ENCODE assay signal across 15 mouse cellular contexts in genomic region chr4:81960552-81961534, GRCm38 (mm10).
DNase-seq lines count a peak whose midpoint lies in the region; ATAC-seq lines count a peak whose summit lies in the region.
"Had no signal": no experiment of that assay in that cellular context is flagged by ENCODE, and none has a peak within 500 bp of the region (broad histone marks: within the 10 kb centered on the region; RNA-seq: fewer than 3 reads in every experiment).

No protein-coding gene starts in this region.

- H3K27ac ChIP-seq in forebrain, embryonic 16.5 days (ENCODE audit: low read length) = peak overlapping the region; percentile 62; the same call in 1 of the 2 replicates
- H3K27ac ChIP-seq: limb, embryonic 13.5 days; liver, embryonic 15.5 days; stomach, postnatal 0 days had no signal

- H3K4me2 ChIP-seq in forebrain, embryonic 16.5 days (ENCODE audit: low read length) = peak overlapping the region; percentile 25; the same call in 1 of the 2 replicates
- H3K4me2 ChIP-seq: limb, embryonic 13.5 days; liver, embryonic 15.5 days had no signal

- H3K4me3 ChIP-seq in forebrain, embryonic 16.5 days (replicated peaks; ENCODE audit: low read length) = no peak overlapping the region
- H3K4me3 ChIP-seq: limb, embryonic 13.5 days; liver, embryonic 15.5 days had no signal

- no peaks in the 10 kb centered on the region for H3K27me3 ChIP-seq in forebrain, embryonic 16.5 days (replicated peaks; ENCODE audit: control insufficient read depth, insufficient read depth, low read length)
- H3K27me3 ChIP-seq: limb, embryonic 13.5 days; liver, embryonic 15.5 days had no signal

- no peaks in the 10 kb centered on the region for H3K9me3 ChIP-seq in forebrain, embryonic 16.5 days (ENCODE audit: control insufficient read depth, low read length)
- H3K9me3 ChIP-seq: limb, embryonic 13.5 days; liver, embryonic 15.5 days had no signal

- peak; percentile 72 for ATAC-seq in forebrain, embryonic 16.5 days

- no peak overlapping the region for H3K9ac ChIP-seq in forebrain, embryonic 16.5 days (replicated peaks; ENCODE audit: low read depth, low read length)
- H3K9ac ChIP-seq: limb, embryonic 13.5 days; liver, embryonic 15.5 days had no signal

- peak; percentile 14 for DNase-seq in layer of hippocampus, postnatal 14 days (ENCODE audit: low spot score in 2 of 2)
- no peak for DNase-seq in layer of hippocampus, adult 9-10 months (ENCODE audit: low spot score)
- peak; percentile 37 to 56 for DNase-seq in cerebellum, adult 18-20 months
- DNase-seq in cerebellum, postnatal 14 days = peak; percentile 33 to 68
- no peak for DNase-seq in ovary, postnatal 10 days (ENCODE audit: low spot score)
- no peak for DNase-seq in heart, postnatal 25 days (ENCODE audit: low spot score)
- DNase-seq: heart, adult 11 months; lung, postnatal 14 days; right cerebral cortex, postnatal 14 days; thymus, postnatal 25 days had no signal

- peaks cover 11% of the 10 kb centered on the region for H3K4me1 ChIP-seq in forebrain, embryonic 16.5 days (replicated peaks; ENCODE audit: control insufficient read depth, insufficient read depth, low read length)
- H3K4me1 ChIP-seq: liver, embryonic 15.5 days had no signal

- intact Hi-C loops in heart, postnatal 25 days (cut with DNase I) = no loop called here

- WGBS in forebrain, embryonic 16.5 days = 30% methylated on average over 16 of the region's 16 CpGs

- H3K36me3 ChIP-seq in forebrain, embryonic 16.5 days (ENCODE audit: control insufficient read depth, insufficient read depth) = no peaks in the 10 kb centered on the region
- H3K36me3 ChIP-seq: G1E; limb, embryonic 13.5 days; liver, embryonic 15.5 days had no signal

Comparison
In these comparisons a context has a peak if more than half of its experiments do, and no peak if none do; other contexts are left out.
1. DNase-seq: peak in layer of hippocampus, postnatal 14 days (2 of 2), cerebellum, adult 18-20 months (2 of 2) and cerebellum, postnatal 14 days (2 of 2); none in layer of hippocampus, adult 9-10 months (single experiment), ovary, postnatal 10 days (single experiment) and heart, postnatal 25 days (single experiment).